Mouse (Mus musculus): Measurements from ENCODE around the gene Gm38431. TPM values are rescaled to one million over a fixed set of nuclear protein-coding genes. Genes with fewer than 3 reads are reported as not detected.

Gm38431 gene
- polyA plus RNA-seq, 1 experiment from 2014 or later: 1.6 TPM

DNA sequence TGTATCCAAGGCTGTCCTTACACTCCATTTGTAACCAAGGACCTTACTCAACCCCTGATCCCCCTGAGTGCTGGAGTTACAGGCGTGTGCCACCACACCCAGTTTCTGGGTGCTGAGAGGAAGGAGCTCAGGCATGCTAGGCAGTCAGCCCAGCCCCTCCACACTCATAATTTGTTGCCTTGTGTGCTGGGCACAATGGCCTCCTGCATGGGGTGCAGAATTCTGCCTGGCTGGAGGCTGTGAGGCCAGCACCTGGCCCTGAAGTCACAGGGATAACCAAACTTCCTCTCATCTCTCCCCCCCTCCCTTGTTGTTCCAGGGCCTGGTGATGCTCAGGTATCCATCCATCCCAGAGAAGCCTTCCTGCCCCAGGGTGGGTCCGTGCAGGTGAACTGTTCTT lies 73.2 kb downstream of the Gm38431 start:
- no peak for DNase-seq (ENCODE audit: low spot score)

MicroRNAs within 50 kb of the gene (microRNA counts, 519-probe panel; counts per million panel counts)
- microRNA mmu-miR-1900: 473 counts per million, percentile 71 among the panel's probes with 10 or more counts

Small RNA genes within 50 kb of the gene (microRNA-seq; reads per million reads assigned to microRNA genes)
- gene Mir1900 (ENCODE audit: borderline number of aligned reads) (not detected), gene Mir7082 (ENCODE audit: borderline number of aligned reads) (not detected)

Other genes starting within 250 kb of the Gm38431 start
- gene A230050P20Rik, start 223.4 kb downstream of the Gm38431 start, polyA plus RNA-seq (2015; fragmentation: Nextera tagmentation; extraction: Ambion mirVana): 9.2 and 15.1 TPM in 2 replicates
- 6.7 and 7.3 TPM in 2 replicates for gene Angptl6, start 212.3 kb downstream of the Gm38431 start, polyA plus RNA-seq (2015; fragmentation: Nextera tagmentation; extraction: Ambion mirVana)
- 74.4 and 83.0 TPM in 2 replicates for gene Ppan, start 203.8 kb downstream of the Gm38431 start, polyA plus RNA-seq (2015; fragmentation: Nextera tagmentation; extraction: Ambion mirVana)
- gene Eif3g, start 193.4 kb downstream of the Gm38431 start, polyA plus RNA-seq (2015; fragmentation: Nextera tagmentation; extraction: Ambion mirVana): 303 and 310 TPM in 2 replicates
- 90.0 and 96.3 TPM in 2 replicates for gene Dnmt1, start 132.1 kb downstream of the Gm38431 start, polyA plus RNA-seq (2015; fragmentation: Nextera tagmentation; extraction: Ambion mirVana)
- gene S1pr2, start 115.2 kb downstream of the Gm38431 start, polyA plus RNA-seq (2015; fragmentation: Nextera tagmentation; extraction: Ambion mirVana): 12.1 and 12.7 TPM in 2 replicates
- 116 and 130 TPM in 2 replicates for gene Mrpl4, start 89.3 kb downstream of the Gm38431 start, polyA plus RNA-seq (2015; fragmentation: Nextera tagmentation; extraction: Ambion mirVana)
- gene Icam1, start 76.0 kb downstream of the Gm38431 start, polyA plus RNA-seq (2015; fragmentation: Nextera tagmentation; extraction: Ambion mirVana): 64.8 and 64.9 TPM in 2 replicates
- gene Icam4, start 62.6 kb downstream of the Gm38431 start, polyA plus RNA-seq (2015; fragmentation: Nextera tagmentation; extraction: Ambion mirVana): 0.31 and 0.48 TPM in 2 replicates
- gene Icam5, start 59.9 kb downstream of the Gm38431 start, polyA plus RNA-seq (2015; fragmentation: Nextera tagmentation; extraction: Ambion mirVana): 0.14 and 0.33 TPM in 2 replicates
- gene Zglp1, start 24.9 kb downstream of the Gm38431 start, polyA plus RNA-seq (2015; fragmentation: Nextera tagmentation; extraction: Ambion mirVana): 0.59 and 0.69 TPM in 2 replicates
- gene Gm49373, start 18.9 kb downstream of the Gm38431 start, polyA plus RNA-seq (2015; fragmentation: Nextera tagmentation; extraction: Ambion mirVana): 0.09 and 0.26 TPM in 2 replicates
- gene Fdx1l, start 18.4 kb downstream of the Gm38431 start, polyA plus RNA-seq (2015; fragmentation: Nextera tagmentation; extraction: Ambion mirVana): 44.7 and 47.0 TPM in 2 replicates
- gene Raver1, start within 50 bp of the Gm38431 start, polyA plus RNA-seq (2015; fragmentation: Nextera tagmentation; extraction: Ambion mirVana): 33.2 and 45.9 TPM in 2 replicates
- gene Tyk2, start 39.2 kb upstream of the Gm38431 start, polyA plus RNA-seq (2015; fragmentation: Nextera tagmentation; extraction: Ambion mirVana): 13.8 and 14.0 TPM in 2 replicates
- gene Cdc37, start 58.0 kb upstream of the Gm38431 start, polyA plus RNA-seq (2015; fragmentation: Nextera tagmentation; extraction: Ambion mirVana): 281 and 307 TPM in 2 replicates
- gene Pde4a, start 73.7 kb upstream of the Gm38431 start, polyA plus RNA-seq (2015; fragmentation: Nextera tagmentation; extraction: Ambion mirVana): 0.95 and 1.0 TPM in 2 replicates
- 61.2 and 64.2 TPM in 2 replicates for gene Keap1, start 147.4 kb upstream of the Gm38431 start, polyA plus RNA-seq (2015; fragmentation: Nextera tagmentation; extraction: Ambion mirVana)
- 0.09 TPM in 1 of 2 replicates, not detected in the other for gene S1pr5, start 156.4 kb upstream of the Gm38431 start, polyA plus RNA-seq (2015; fragmentation: Nextera tagmentation; extraction: Ambion mirVana)
- 49.2 and 56.2 TPM in 2 replicates for gene Atg4d, start 173.3 kb upstream of the Gm38431 start, polyA plus RNA-seq (2015; fragmentation: Nextera tagmentation; extraction: Ambion mirVana)
- 17.9 and 25.1 TPM in 2 replicates for gene Kri1, start 196.0 kb upstream of the Gm38431 start, polyA plus RNA-seq (2015; fragmentation: Nextera tagmentation; extraction: Ambion mirVana)
- gene Cdkn2d, start 199.4 kb upstream of the Gm38431 start, polyA plus RNA-seq (2015; fragmentation: Nextera tagmentation; extraction: Ambion mirVana): 216 and 234 TPM in 2 replicates
- 20.2 and 21.0 TPM in 2 replicates for gene Ap1m2, start 220.3 kb upstream of the Gm38431 start, polyA plus RNA-seq (2015; fragmentation: Nextera tagmentation; extraction: Ambion mirVana)
- 161 and 167 TPM in 2 replicates for gene Slc44a2, start 228.7 kb upstream of the Gm38431 start, polyA plus RNA-seq (2015; fragmentation: Nextera tagmentation; extraction: Ambion mirVana)

Measured in thymus, postnatal 0 days (tissue).